Mouse (Mus musculus): ENCODE measurements at regions not wholly inside any gene's neighbourhood (a gene's known extent, or its start where the extent isn't known, plus 50 kb on each side); places are given as distances from the start of the nearest gene placed in this dataset.
A peak's percentile ranks its signal among the peaks of the same experiment; 100 is the strongest.

DNA sequence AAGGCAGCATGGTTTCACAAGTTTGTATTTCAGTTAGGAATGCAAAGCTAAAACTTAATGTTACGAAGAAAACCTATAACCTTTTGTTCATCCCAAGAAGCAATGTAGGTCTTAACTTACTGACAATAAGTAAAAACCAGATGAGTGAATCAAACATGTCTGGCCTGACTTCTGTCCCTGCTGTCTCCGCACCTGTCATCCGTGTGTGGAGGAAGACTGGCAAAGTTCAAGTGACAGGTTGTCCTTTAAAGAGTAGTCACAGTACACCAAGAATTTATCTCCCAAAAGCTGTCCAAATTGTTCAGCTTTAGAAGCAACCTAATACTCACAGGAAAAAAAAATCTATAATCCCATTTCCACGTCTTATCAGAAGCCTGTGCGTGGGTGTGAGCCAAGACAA lies 146.3 kb upstream of the Gm10181 start:
- no peak for DNase-seq (ENCODE audit: low spot score in 2 of 2)

- DNase-seq (ENCODE audit: low spot score in 2 of 2) = no peak
Measured at GRCm38 (mm10) chr9:24943830-24944229, 145.4 kb upstream of the Gm10181 start.

GRCm38 (mm10) chr9:24952516-24952915 lies 136.7 kb upstream of the Gm10181 start:
- DNase-seq (ENCODE audit: low spot score in 2 of 2) = no peak

- no peak for DNase-seq (ENCODE audit: low spot score in 2 of 2)
Measured at GRCm38 (mm10) chr9:24955641-24956040, 133.6 kb upstream of the Gm10181 start.

DNA sequence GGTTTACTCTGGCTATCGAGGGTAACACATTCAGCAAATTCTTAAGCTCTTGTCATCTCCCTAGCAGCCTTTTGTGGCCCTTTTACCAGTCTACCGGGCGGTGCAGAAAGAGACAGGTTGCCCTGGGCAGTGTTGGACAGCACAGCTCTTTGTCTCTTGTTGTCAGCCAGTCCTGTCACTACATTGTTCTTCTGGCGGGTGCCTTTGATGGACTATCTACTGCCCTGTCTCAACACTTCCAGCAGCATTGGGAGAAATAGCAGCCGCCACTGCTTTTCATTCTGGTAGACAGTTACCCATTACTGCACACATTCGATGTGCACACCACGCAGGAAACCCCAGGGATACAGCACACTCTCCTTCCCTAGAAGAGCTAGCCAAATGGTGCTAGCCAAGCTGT lies 132.7 kb upstream of the Gm10181 start:
- no peak for DNase-seq (ENCODE audit: low spot score in 2 of 2)

- no peak for DNase-seq (ENCODE audit: low spot score in 2 of 2)
Measured at GRCm38 (mm10) chr9:24963290-24963689, 125.9 kb upstream of the Gm10181 start.

DNA sequence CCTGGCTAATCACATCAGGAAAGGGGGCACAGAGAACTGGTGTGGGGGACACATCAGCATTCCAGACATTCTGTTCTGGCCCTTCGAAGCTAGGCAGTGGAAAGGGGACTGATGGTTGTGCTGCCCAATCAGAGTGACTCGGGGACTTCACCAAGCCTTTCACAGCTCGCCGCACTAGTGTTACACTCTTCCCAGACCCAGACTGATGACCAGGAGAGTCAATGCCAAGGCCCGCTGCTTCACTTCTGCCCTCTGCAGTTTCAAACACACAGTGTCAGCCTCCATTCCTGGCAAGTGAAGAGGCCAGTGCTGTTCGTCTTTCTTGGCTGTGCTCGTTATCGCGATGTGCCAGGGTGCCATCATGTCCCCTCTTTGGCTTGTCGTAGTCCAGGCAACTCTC lies 121.7 kb upstream of the Gm10181 start:
- no peak for DNase-seq (ENCODE audit: low spot score in 2 of 2)

DNA sequence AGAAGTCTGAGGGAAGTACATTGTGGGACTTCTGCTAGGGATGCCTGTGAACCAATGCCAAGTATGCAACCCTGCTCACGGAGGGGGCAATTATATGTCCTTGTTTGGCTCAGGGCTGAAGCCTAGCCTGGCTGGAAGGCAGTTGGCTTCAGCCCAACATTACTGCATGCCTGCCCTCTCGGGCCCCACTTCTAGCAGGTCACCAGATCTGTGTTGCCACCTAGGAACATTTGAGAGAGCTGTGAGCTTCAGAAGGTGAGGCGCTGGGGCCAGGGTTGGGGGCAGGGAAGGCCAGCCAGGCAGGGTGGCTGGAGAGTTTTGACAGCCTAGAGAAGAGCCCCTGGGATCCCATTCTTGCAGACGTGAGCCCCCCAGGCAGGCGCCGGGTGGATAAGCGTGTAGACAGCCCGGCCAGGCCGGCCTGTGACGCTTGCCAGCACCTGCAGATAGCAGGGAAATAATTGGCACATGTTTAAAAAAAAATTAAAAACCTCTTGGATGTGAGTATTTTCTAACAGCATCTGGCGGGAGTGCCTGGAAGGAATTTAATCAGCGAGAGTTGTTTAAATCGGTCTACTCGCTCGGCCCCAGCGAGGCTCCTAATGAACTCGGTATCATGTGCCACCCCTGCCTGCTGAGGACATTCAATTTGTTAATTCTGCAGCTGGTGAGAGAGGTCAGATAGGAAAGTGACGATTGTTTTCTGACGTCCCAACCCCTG lies 115.0 kb upstream of the Gm10181 start:
- no peak for DNase-seq (ENCODE audit: low spot score in 2 of 2)

DNA sequence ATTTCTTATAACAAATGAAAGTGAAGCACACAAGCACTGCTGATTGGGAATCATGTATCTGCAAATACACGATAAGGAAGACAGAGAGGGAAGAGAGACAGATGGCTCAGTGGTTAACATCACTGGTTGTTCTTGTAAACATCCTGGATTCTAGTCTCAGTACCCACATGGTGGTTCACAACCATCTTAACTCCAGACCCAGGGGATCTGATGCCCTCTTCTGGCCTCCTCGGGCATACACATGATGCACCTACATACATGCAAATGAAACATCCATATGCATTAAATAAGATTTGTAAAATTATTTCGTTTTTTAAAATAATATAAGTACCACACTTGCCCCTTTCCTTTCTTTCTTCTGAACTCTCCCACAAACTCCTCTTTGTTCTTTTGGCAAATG lies 106.4 kb upstream of the Gm10181 start:
- DNase-seq (ENCODE audit: low spot score in 2 of 2) = no peak

GRCm38 (mm10) chr9:24994491-24994890 lies 94.7 kb upstream of the Gm10181 start:
- no peak for DNase-seq (ENCODE audit: low spot score in 2 of 2)

GRCm38 (mm10) chr9:25021095-25021691 lies 68.0 kb upstream of the Gm10181 start:
- DNase-seq (ENCODE audit: low spot score in 2 of 2) = no peak

DNA sequence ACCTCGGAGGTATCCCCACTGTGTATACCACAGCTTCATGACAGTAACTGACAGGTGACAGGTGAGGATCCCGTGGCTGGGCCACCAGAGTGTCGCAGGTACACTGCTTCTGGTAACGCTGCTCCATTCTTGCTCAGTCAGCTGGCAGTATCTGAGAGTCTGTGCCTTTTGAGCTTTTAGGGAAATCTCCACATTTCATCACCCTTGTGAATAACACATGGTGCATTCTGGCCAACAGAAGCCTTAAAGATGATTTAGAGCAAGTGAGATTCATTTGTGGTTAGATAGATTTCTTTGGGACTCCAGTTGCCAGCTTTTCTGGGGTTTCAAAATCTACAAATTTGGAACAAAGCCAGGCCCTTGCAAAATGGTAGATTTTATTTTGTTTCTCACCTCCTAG lies 66.8 kb upstream of the Gm10181 start:
- DNase-seq (ENCODE audit: low spot score in 2 of 2) = no peak

DNA sequence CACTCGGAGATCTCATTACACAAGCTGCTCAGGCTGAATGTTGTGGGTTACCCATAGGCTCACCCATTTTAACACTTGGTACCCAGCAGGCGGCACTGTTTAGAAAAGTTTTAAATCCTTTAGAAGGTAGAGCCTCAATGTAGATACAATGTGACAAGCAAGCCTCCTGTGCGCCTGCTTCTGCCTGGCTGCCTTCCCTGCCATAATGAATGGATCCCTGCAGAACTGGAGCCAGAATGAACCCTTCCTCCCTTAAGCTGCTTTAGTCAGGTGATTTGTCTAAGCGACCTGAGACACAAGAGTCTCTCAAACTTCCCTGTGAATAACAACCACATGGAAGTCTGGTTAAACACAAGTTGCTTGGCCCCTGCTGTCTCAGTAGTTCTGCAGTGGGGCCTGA lies 64.7 kb upstream of the Gm10181 start:
- DNase-seq (ENCODE audit: low spot score in 2 of 2) = no peak

DNA sequence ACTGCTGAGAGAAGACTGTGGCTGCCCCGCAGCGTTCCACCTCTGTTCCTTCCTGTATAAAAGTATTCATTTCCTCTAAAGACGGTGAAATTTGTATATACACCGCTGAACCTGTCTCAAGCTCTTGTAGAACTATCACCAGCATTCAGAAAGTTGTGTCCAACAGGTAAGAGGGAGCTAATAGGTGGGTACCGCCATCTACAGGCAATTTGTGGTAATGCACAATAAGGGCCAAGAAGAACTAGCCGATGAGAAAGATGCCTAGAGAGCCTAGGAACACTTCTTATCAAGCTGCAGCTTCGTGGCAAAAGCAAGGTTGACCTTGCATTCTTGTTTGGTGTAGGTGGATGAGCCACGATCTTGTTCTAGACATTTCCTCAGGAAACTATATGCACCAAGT lies 61.6 kb upstream of the Gm10181 start:
- DNase-seq (ENCODE audit: low spot score in 2 of 2) = peak; percentile 12 to 45

GRCm38 (mm10) chr9:25028305-25028704 lies 60.9 kb upstream of the Gm10181 start:
- DNase-seq (ENCODE audit: low spot score in 2 of 2) = no peak

DNA sequence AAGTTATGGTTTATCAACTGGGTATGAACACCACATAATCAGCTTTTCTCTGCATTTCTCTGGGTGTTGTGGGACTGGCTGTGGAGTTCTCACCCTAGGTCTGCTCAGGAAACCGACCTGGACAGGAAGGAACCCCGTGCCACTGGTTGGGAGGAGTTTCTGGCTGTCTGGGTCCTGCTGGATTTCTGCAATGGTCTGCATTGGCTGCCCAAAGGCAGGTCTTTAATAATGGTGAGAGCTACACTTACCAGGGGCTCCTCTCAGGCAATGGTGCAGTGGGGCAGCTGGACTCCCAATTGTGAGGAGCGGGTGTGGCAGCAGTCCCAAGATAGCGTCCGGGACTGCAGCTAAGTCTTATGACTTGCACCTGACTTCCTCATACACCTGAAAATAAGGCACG lies 57.8 kb upstream of the Gm10181 start:
- DNase-seq (ENCODE audit: low spot score in 2 of 2) = no peak

All from spleen, postnatal 10 days (tissue).